Mouse (Mus musculus) lung, adult 18-20 months (tissue): ENCODE results near the gene Dcaf6.
A peak's percentile ranks its signal among the peaks of the same experiment; 100 is the strongest.

ENCODE experiments used
- DNase-seq, 2 experiments: peaks; one replicate each; pipeline ENCODE4 v3.0.0; 2022; ENCODE audit warnings: mixed read lengths in 2 of 2

The Dcaf6 gene

DNA sequence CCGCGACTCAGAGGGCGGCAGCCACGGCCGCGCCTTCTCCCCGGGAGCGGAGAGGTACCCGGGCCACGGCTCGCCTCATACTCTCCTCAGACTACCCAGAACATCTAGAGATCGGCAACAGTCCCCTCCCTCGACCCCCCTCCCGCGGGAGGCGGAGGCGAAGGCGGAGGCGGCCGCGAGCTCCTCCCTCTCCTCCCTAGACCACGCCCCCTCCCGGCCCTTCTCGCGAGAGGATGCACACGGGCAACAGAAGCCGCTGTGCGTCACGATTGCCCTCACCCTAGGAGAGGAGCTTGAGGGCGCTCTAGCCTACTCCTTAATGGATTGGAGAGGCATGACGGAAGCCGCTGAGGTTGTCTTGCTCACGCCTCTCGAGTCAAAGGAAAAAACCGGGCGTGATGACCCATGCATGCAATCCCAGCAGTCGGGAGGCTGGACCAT, at the start of gene Dcaf6, which contains the start of gene Mpc2:
Dcaf6 (minus strand) TSS at position 116 of the 441 bp plus-strand sequence.
Mpc2 (plus strand) TSS at position 278 of the 441 bp plus-strand sequence.
- DNase-seq: peak; percentile 98 to 99

DNA sequence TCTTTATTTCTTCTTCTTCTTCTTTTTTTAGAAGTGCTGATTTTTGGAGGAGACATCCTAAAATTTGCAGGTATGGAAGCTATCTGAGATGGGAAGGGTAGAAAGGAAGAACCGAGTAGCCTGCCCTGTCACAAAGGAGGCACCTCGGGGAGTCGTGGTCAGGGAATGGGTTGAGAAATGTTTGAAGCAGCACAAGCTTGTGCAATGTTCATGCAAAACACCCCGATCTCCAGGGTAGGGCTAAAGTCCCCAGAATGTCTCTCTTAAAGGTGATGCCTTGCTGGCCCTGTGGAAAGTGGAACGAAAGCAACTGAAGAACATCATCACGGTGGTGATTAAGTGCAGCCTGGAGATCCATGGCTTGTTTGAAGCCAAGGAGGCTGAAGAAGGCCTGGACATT, 46.0 kb upstream of the Dcaf6 start:
- DNase-seq: no peak

DNA sequence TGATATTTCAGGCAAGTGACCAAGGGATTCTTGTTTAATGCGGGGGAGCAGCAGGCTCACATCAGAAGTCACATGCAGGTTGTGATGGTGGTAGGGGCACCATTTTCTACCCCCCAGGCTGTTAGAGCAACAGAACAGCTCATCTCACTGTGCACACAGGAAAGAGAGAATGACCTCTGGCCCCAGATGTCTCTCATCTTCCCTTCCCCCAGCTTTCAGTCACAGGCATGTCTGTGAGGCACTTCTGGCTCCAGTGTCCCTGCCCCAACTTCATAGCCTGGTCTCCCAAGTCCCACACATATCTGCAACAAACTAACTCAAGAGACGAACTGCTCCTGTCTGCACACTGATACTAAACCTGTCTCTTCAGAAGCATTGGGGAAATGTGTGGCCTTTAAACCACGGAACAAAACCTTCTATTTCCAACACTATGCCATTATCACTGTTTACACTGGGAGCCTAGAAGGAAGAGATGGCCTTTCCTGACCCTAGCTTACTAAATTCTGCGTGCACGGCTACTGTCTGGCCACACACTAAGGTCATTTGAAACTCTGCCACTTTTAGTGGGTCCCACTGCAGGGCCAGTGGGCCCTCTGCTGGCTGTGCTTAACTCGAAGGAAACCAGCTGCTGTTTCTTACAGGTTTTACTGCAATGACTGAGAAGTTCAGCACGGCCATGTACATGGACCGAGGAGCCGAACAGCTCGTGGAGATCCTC, 43.2 kb upstream of the Dcaf6 start:
- peak; percentile 52 to 65 for DNase-seq

GRCm38 (mm10) chr1:165498856-165499255, 38.6 kb upstream of the Dcaf6 start:
- no peak for DNase-seq

GRCm38 (mm10) chr1:165489197-165489596, 28.9 kb upstream of the Dcaf6 start:
- no peak for DNase-seq

- no peak for DNase-seq
Observed at GRCm38 (mm10) chr1:165486108-165486507, 25.8 kb upstream of the Dcaf6 start.

DNA sequence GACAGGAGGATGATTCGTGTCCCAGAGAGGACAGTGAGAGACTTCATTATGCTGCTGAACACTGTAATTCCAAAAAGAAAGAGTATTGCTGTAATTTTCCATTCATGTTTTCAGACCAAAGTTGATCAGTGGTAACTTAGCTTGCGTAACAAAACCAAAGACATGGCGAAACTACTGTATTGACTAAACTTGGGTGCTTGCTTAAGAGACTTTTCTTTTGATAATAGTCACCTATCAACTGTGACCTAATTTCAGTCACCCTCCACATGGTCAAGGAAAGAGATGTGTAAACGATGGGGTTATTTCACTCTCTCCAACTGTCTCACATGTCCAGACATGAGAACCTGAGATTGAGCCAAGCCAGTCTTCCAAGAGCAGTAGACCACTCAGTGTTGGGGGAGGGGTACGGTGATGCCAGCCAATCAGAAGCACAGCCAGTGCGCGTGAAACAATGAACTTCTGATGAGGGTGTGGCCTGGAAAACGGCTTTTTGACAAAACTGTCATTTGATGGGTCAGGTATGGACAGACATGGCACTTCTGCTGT, 24.5 kb upstream of the Dcaf6 start, which contains the start of gene Adcy10:
Adcy10 (plus strand) TSS at position 496 of the 546 bp plus-strand sequence.
- peak; percentile 9 to 15 for DNase-seq

- no peak for DNase-seq
Observed at GRCm38 (mm10) chr1:165471490-165471889, 11.2 kb upstream of the Dcaf6 start.

DNA sequence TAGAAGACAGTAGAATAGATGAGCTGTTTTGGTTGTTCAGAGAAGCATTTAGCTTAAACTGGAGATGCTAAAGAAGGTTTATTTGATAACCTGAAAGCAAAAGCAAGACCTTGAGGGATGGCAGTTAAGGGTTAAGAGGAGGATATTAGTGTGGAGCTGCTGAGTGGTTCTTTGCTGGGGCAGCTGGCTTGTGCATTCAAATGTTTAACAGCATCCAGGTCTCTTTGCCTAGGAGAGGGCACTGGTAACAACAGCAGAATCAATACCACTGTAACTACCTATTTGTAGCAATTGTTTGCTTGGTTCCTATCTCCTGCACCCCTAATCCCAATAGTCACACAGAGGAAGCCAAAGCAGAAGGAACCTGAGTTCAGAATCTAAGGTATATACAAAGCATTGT, 9.4 kb upstream of the Dcaf6 start:
- no peak for DNase-seq

DNA sequence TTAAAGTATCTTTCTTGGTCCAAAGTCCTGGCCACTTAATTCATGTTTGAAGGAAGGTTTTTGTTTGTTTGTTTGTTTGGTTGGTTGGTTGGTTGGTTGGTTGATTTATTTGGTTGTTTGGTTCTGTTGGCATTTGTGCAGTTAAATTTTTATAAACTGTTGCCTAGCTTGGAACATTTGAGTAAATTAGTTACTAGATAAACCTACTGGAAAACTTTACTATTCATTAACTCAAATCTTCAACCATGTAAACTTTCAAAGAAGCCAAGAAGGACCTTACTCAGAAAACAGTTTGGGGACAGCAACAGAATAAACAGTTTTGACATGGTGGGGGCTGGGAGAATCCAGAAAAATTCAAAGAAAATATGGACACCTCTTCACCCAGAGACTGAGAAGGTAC, 8.7 kb upstream of the Dcaf6 start:
- no peak for DNase-seq

GRCm38 (mm10) chr1:165464574-165464973, 4.3 kb upstream of the Dcaf6 start:
- DNase-seq: no peak

DNA sequence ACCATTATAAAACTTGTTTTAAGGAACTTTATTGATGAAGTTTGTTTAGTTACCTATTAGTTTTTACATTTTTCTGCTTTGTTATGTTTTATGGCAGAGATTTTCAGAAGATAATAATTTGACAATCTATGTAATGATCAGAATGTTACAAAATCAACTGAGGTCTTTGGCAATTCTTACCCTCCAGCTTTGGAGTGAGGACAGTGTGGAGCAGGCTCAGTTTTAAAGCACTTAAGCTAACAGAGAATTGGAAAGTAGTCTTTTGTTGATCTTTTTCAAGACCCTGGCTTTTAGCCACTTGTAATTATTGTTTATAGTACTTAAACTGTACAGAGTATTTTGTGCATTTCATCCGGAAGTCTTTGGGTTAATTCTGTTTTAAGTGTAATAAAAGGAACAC, 2.6 kb upstream of the Dcaf6 start:
- no peak for DNase-seq

- DNase-seq: peak in 1 of 2 experiments; percentile 19
Observed at GRCm38 (mm10) chr1:165461681-165462080, 1.4 kb upstream of the Dcaf6 start.

- DNase-seq: peak; percentile 100
Observed at GRCm38 (mm10) chr1:165460801-165461377, 614 bp upstream of the Dcaf6 start.

DNA sequence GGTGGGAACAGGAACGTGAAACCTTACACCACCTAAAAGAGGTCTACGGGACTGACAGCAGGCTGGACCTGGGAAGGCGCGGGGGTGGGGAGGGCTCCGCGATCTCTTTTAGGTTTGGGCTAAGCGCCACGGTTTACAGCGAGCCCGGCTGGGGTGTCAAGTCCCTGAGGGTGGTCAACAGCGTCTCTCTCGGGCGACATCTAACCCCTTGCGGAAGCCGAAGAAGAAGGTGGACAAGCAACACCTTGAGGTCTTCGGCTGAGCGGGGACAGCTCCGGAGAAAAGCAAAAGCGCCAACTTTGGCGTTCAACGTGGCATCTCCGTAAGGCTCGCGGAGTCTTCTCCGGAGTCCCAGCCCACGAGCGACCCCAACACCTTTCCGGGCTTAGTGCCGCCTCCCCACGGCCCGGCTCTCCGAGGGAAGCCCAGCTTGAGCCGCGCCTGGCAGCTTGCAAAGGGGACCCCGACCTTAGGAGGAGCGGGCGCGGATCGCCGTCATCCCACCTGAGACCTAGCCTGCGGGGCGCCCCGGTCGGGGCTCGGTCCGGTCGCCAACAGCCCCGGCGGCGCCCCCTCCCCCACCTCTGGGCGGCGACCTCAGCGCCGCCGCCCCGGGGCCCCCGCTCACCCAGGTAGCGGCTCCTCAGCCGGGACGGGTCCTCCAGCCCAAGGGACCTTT, 633 bp downstream of the Dcaf6 start:
- peak; percentile 71 to 75 for DNase-seq

GRCm38 (mm10) chr1:165459041-165459502, 1.2 kb downstream of the Dcaf6 start:
- DNase-seq: no peak

GRCm38 (mm10) chr1:165441719-165442118, 18.6 kb downstream of the Dcaf6 start:
- no peak for DNase-seq

DNA sequence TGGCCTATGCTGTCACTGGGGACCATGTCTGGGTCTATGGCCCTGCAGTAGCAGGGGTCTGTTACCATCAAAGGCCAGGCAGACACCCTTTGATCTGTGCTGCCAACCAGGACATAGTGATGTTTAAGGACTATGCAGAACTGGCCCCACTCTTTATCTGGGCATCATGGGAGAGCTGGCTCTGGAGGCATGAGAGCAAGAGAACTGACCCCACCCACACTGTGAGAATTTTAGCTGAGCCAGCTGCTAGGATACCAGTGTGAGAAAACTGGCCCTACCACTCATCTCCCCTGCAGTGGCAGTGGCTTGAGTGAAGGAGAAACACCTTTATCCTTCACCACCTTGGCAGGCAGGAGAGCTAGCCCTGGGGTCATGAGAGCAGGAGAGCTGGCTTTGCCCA, 19.1 kb downstream of the Dcaf6 start:
- DNase-seq: peak; percentile 10 to 23

DNA sequence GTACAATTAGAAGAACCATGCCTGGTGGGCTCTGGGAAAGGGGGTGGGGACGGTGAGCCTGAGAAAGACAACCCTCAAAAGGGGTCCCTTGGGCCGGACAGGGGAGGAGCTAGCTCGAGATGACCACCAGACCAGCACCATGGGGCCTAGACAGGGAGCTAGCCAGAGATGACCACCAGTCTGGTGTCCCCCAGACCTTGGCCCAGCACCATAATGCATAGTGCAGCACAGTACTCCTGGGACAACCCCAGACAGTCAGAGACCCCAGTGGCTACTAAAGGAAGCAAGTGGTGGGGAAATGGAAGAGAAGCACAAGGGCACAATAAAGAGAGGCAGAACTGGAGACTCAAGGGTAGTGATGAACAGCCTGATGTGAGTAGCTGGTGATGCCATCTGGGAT, 19.5 kb downstream of the Dcaf6 start:
- no peak for DNase-seq

DNA sequence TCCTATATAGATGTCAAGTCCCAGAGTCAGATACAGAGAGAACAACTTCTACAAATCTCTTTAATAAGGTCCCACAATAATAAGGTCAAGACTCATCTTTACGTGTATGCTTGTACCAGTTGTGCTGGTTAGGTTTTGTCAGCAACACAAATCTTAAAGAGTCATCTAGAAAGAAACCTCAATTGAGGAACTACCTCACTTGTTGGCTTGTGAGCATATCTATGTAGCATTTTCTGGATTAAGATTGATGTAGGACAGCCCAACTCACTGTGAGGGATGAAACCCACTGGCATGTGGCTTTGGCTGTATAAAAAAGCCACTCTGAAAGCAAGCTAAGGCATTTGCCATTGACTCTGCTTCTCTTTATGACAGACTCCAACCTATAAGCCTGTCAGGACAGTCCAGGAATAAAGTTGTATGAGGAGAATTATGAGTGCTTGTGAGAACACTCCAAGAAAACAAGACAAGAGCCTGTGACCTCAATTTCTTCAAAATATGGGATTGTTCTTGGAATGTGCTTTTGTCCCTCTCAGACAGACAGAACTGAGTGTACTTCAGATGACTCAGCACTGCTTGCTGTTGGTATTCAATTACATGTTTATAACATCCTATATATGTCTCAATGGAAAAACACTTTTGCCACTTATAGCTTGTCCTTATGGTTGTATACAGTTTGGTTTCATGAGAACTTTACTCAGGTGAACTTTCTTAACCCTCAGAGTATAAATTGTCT, 21.8 kb downstream of the Dcaf6 start:
- no peak for DNase-seq

- peak; percentile 35 to 48 for DNase-seq
Observed at GRCm38 (mm10) chr1:165432883-165433282, 27.4 kb downstream of the Dcaf6 start.

- no peak for DNase-seq
Observed at GRCm38 (mm10) chr1:165426254-165426653, 34.0 kb downstream of the Dcaf6 start.
